In genomic region chr2:122916772-122917171, GRCm38 (mm10) we compare ENCODE assay signal across 9 mouse cellular contexts.
DNase-seq lines count a peak whose midpoint lies in the region; ATAC-seq lines count a peak whose summit lies in the region.
"Had no signal": no experiment of that assay in that cellular context is flagged by ENCODE, and none has a peak within 500 bp of the region (broad histone marks: within the 10 kb centered on the region; RNA-seq: fewer than 3 reads in every experiment).

No protein-coding gene starts in this region.

- ATAC-seq in neural tube, embryonic 11.5 days (ENCODE audit: insufficient read depth, low FRiP score, low TSS enrichment): no peak

- 91% methylated on average over 1 of the region's 1 CpGs for WGBS in neural tube, embryonic 11.5 days

- DNase-seq in frontal cortex, postnatal 14 days (ENCODE audit: low spot score in 2 of 2): peak; percentile 19 to 25
- DNase-seq in frontal cortex, postnatal 10 days (ENCODE audit: low spot score in 2 of 2): no peak
- DNase-seq in neural tube, embryonic 11.5 days (ENCODE audit: low spot score): peak; percentile 17
- DNase-seq in neural tube, embryonic 10.5 days (ENCODE audit: extremely low spot score, low spot score): no peak
- peak; percentile 12 to 72 for DNase-seq in layer of hippocampus, postnatal 14 days (ENCODE audit: low spot score in 2 of 2)
- peak; percentile 43 for DNase-seq in telencephalon, adult 2 months (ENCODE audit: low read depth, low spot score)
- no peak for DNase-seq in adrenal gland, postnatal 14 days
- no peak for DNase-seq in urinary bladder, postnatal 10 days (ENCODE audit: low spot score)

- no peak overlapping the region for H3K9ac ChIP-seq in neural tube, embryonic 11.5 days (ENCODE audit: low read length)

- no peaks in the 10 kb centered on the region for H3K27me3 ChIP-seq in neural tube, embryonic 11.5 days (ENCODE audit: control insufficient read depth, insufficient read depth, low read length)

- no peaks in the 10 kb centered on the region for H3K36me3 ChIP-seq in neural tube, embryonic 11.5 days (ENCODE audit: control insufficient read depth, insufficient read depth, low read length)
- H3K36me3 ChIP-seq: G1E had no signal

- H3K9me3 ChIP-seq in neural tube, embryonic 11.5 days (ENCODE audit: control insufficient read depth, low read length): no peaks in the 10 kb centered on the region

- H3K4me1 ChIP-seq in neural tube, embryonic 11.5 days (ENCODE audit: control insufficient read depth, insufficient read depth, low read length): no peaks in the 10 kb centered on the region

- no peak overlapping the region for H3K27ac ChIP-seq in neural tube, embryonic 11.5 days (ENCODE audit: low read depth, low read length)

- H3K4me2 ChIP-seq in neural tube, embryonic 11.5 days (ENCODE audit: low read depth): no peak overlapping the region

- no peak overlapping the region for H3K4me3 ChIP-seq in neural tube, embryonic 11.5 days (ENCODE audit: low read depth, low read length)

Comparison
In these comparisons a context has a peak if more than half of its experiments do, and no peak if none do; other contexts are left out.
1. DNase-seq: peak in frontal cortex, postnatal 14 days (2 of 2), neural tube, embryonic 11.5 days (single experiment), layer of hippocampus, postnatal 14 days (2 of 2) and telencephalon, adult 2 months (single experiment); none in frontal cortex, postnatal 10 days (0 of 2), neural tube, embryonic 10.5 days (single experiment), adrenal gland, postnatal 14 days (single experiment) and urinary bladder, postnatal 10 days (single experiment).